Mouse (Mus musculus): Measurements from ENCODE around the gene Bax. TPM values are rescaled to one million over a fixed set of nuclear protein-coding genes. Genes with fewer than 3 reads are reported as not detected.
A peak's percentile ranks its signal among the peaks of the same experiment; 100 is the strongest.
"Not testable (repeated sequence)": the region's sequence is repeated elsewhere in the genome, so short reads cannot be mapped to it uniquely, and the experiment has no call there.

Bax gene
- polyA plus RNA-seq, 1 experiment = not detected

GRCm38 (mm10) chr7:45475291-45475969, 8.7 kb upstream of the Bax start:
- Histone ChIP-seq H3K4me3 (ENCODE audit: insufficient read depth, low read depth, low read length) (peak overlapping the region; percentile 34), H3K4me1 (ENCODE audit: control insufficient read depth, insufficient read depth, low read length) (peaks cover 5% of the 10 kb centered on the region; the same call in 1 of the 2 replicates), H3K27ac (ENCODE audit: insufficient read depth, low read depth, low read length) (0 out of 2 replicates have a peak overlapping the region, but pooled peaks have one; percentile 0)
- 76% methylated on average over 16 of the region's 16 CpGs for WGBS
- TF ChIP-seq CTCF (IDR thresholded peaks at IDR 0.05; ENCODE audit: insufficient read depth, low read depth, low read length) = no peak
- no peak for TF ChIP-seq POLR2A (IDR thresholded peaks at IDR 0.05; ENCODE audit: insufficient read depth, low read depth, low read length)

DNA sequence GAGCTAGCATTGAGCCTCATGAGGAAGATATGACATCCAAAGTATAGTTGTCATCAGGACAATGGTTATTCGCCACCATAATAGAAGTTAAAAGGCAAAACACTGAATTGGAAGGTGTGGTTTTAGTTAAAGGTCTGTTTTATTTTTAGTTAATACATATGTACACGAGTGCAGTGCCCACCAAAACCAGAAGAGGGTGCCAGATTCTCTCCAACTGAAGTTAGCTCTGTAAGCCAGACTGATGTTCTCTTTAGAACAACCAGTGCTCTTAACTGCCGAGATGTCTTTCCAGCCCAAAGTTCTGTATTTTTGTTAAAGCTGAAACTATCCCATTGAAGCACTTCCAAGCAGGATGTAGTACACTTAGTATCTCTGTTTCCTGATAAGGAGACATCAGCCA, 4.2 kb upstream of the Bax start:
- Histone ChIP-seq H3K4me3 (ENCODE audit: insufficient read depth, low read depth, low read length) (no peak overlapping the region), H3K27ac (ENCODE audit: insufficient read depth, low read depth, low read length) (no peak overlapping the region), H3K4me1 (ENCODE audit: control insufficient read depth, insufficient read depth, low read length) (peaks cover 8% of the 10 kb centered on the region)
- WGBS = under 1% methylated on average over 3 of the region's 3 CpGs
- TF ChIP-seq CTCF (IDR thresholded peaks at IDR 0.05; ENCODE audit: insufficient read depth, low read depth, low read length) = no peak
- TF ChIP-seq POLR2A (IDR thresholded peaks at IDR 0.05; ENCODE audit: insufficient read depth, low read depth, low read length) = no peak

DNA sequence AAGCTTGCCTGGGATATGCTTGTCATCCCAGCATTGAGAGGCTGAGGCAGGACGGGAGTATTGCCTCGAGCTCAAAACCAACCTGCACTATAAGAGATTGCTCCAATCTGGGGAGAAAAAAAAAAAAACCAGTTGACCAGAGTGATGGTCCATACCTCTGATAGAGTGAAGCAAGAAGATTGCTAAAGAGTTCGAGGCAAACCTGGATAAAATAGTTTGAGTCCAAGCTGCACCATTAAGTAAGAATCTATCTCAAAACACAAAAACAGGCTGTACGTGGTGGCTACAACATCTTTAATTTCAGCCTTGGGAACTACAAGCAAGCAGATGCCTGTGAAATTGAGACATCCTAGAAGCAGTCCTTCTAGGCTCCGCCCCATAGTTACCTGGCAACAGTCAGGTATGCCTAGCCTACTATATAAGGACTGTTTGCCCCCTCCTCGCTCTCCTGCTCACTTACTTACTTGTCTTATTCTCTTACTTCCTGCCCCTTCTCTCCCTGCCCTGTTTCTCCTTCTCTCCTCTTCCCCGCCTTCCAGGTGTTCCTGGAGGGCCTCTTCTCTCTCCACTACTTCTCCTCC, 482 bp upstream of the Bax start:
- Histone ChIP-seq H3K4me1 (ENCODE audit: control insufficient read depth, insufficient read depth, low read length) (peaks cover 14% of the 10 kb centered on the region), H3K27ac (ENCODE audit: insufficient read depth, low read depth, low read length) (0 out of 2 replicates have a peak overlapping the region, but pooled peaks have one; percentile 27), H3K4me3 (ENCODE audit: insufficient read depth, low read depth, low read length) (peak overlapping the region; percentile 75)
- 43% methylated on average over 7 of the region's 7 CpGs for WGBS
- no peak for TF ChIP-seq CTCF (IDR thresholded peaks at IDR 0.05; ENCODE audit: insufficient read depth, low read depth, low read length)
- no peak for TF ChIP-seq POLR2A (IDR thresholded peaks at IDR 0.05; ENCODE audit: insufficient read depth, low read depth, low read length)

- no peak overlapping the region for H3K27ac ChIP-seq (ENCODE audit: insufficient read depth, low read depth, low read length)
- peaks cover 20% of the 10 kb centered on the region for H3K4me1 ChIP-seq (ENCODE audit: control insufficient read depth, insufficient read depth, low read length)
- WGBS = 70% methylated on average over 9 of the region's 9 CpGs
- H3K4me3 ChIP-seq (ENCODE audit: insufficient read depth, low read depth, low read length) = peak overlapping the region; percentile 75
- TF ChIP-seq POLR2A (IDR thresholded peaks at IDR 0.05; ENCODE audit: insufficient read depth, low read depth, low read length) = no peak
- TF ChIP-seq CTCF (IDR thresholded peaks at IDR 0.05; ENCODE audit: insufficient read depth, low read depth, low read length) = no peak
These were observed 1.1 kb downstream of the Bax start for GRCm38 (mm10) chr7:45465549-45465948.

DNA sequence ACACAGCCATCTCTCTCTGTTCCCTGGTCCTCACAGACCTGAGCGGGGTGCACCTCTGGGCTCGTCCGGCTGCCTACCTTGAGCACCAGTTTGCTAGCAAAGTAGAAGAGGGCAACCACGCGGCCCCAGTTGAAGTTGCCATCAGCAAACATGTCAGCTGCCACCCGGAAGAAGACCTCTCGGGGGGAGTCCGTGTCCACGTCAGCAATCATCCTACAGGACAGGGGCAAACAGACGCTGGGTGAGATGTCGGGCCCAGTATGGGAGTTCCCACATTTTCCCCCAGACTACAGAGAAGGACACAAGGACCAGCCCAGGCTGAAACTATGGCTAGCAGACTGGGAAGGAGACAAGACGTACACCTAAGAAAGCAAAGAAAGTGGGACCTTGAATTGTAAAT, 1.6 kb downstream of the Bax start:
- WGBS = 94% methylated on average over 12 of the region's 12 CpGs
- no peak overlapping the region for H3K4me3 ChIP-seq (ENCODE audit: insufficient read depth, low read depth, low read length)
- H3K4me1 ChIP-seq (ENCODE audit: control insufficient read depth, insufficient read depth, low read length) = peaks cover 23% of the 10 kb centered on the region
- no peak for TF ChIP-seq CTCF (IDR thresholded peaks at IDR 0.05; ENCODE audit: insufficient read depth, low read depth, low read length)
- no peak for TF ChIP-seq POLR2A (IDR thresholded peaks at IDR 0.05; ENCODE audit: insufficient read depth, low read depth, low read length)
- no peak overlapping the region for H3K27ac ChIP-seq (ENCODE audit: insufficient read depth, low read depth, low read length)

DNA sequence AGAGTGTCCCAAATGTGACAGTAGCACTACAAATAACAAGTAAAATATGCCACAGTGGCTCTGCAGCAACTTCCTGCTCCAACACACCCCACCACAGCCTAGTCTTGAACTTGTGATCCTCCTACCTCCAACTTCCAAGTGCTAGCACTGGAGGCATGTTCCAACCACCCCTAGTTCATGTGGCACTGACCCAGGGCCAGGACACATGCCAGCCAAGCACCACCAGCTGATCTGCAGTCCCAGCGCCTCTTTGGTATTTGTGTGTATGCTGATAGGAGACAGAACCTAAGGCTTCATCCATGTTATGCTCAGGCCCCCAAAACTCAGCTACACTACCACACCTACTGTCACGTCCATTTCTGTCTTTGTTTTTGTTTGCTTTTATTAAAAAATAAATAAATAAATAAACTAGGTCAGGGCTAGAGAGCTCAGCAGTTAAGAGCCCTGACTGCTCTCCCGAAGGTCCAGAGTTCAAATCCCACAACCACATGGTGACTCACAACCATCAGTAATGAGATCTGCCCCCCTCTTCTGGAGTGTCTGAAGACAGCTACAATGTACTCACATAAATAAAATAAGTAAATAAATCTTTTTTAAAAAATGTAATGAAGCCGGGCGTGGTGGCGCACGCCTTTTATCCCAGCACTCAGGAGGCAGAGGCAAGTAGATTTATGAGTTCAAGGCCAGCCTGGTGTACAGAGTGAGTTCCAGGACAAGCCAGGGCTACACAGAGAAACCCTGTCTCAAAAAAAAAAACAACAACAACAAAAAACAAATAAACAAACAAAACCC, 2.5 kb downstream of the Bax start:
- Histone ChIP-seq H3K4me1 (ENCODE audit: control insufficient read depth, insufficient read depth, low read length) (peaks cover 23% of the 10 kb centered on the region), H3K27ac (ENCODE audit: insufficient read depth, low read depth, low read length) (no peak overlapping the region)
- 88% methylated on average over 7 of the region's 7 CpGs for WGBS

DNA sequence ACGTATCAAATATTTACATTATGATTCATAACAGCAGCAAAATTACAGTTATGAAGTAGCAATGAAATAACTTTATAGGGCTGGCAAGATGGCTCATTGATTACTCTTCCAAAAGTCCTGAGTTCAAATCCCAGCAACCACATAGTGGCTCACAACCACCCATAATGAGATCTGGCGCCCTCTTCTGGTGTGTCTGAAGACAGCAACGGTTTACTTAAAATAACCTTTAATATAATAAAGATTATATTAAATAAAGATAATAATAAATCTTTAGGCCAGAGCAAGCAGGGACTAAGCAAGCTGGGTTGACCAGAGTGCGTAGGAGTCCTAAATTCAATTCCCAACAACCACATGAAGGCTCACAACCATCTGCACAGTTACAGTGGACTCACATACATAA, 3.8 kb downstream of the Bax start:
- H3K27ac ChIP-seq (ENCODE audit: insufficient read depth, low read depth, low read length); H3K4me3 ChIP-seq (ENCODE audit: insufficient read depth, low read depth, low read length): not testable (repeated sequence)
- WGBS = 78% methylated on average over 4 of the region's 4 CpGs
- H3K4me1 ChIP-seq (ENCODE audit: control insufficient read depth, insufficient read depth, low read length) = peaks cover 26% of the 10 kb centered on the region

More for the DNA sequence above, 2.5 kb downstream of the Bax start:
- no peak for TF ChIP-seq POLR2A (IDR thresholded peaks at IDR 0.05; ENCODE audit: insufficient read depth, low read depth, low read length)
- TF ChIP-seq CTCF (IDR thresholded peaks at IDR 0.05; ENCODE audit: insufficient read depth, low read depth, low read length) = no peak
- H3K4me3 ChIP-seq (ENCODE audit: insufficient read depth, low read depth, low read length) = no peak overlapping the region

GRCm38 (mm10) chr7:45462325-45462724, 4.4 kb downstream of the Bax start:
- TF ChIP-seq CTCF (IDR thresholded peaks at IDR 0.05; ENCODE audit: insufficient read depth, low read depth, low read length) (no peak), POLR2A (IDR thresholded peaks at IDR 0.05; ENCODE audit: insufficient read depth, low read depth, low read length) (no peak)
- H3K27ac ChIP-seq (ENCODE audit: insufficient read depth, low read depth, low read length) = no peak overlapping the region
- WGBS = 86% methylated on average over 4 of the region's 4 CpGs

DNA sequence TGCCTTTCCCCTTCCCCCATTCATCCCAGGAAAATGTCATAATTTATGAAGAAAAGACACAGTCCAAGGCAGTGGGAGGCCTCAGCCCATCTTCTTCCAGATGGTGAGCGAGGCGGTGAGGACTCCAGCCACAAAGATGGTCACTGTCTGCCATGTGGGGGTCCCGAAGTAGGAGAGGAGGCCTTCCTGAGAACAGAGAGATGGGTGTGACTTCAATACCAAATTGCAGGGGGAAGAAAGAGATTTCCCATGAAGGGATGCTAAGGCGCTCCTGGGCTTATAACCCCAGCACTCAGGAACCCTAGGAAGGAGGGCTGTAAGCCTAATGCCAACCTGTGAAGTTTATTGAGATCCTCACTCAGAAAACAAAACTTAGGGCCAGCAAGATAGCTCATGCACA, 4.9 kb downstream of the Bax start:
- H3K4me3 ChIP-seq (ENCODE audit: insufficient read depth, low read depth, low read length) = no peak overlapping the region
- TF ChIP-seq CTCF (IDR thresholded peaks at IDR 0.05; ENCODE audit: insufficient read depth, low read depth, low read length) (no peak), POLR2A (IDR thresholded peaks at IDR 0.05; ENCODE audit: insufficient read depth, low read depth, low read length) (no peak)
- H3K4me1 ChIP-seq (ENCODE audit: control insufficient read depth, insufficient read depth, low read length) = peaks cover 35% of the 10 kb centered on the region
- H3K27ac ChIP-seq (ENCODE audit: insufficient read depth, low read depth, low read length) = no peak overlapping the region
- 92% methylated on average over 4 of the region's 4 CpGs for WGBS

More at GRCm38 (mm10) chr7:45462325-45462724, 4.4 kb downstream of the Bax start:
- peaks cover 30% of the 10 kb centered on the region for H3K4me1 ChIP-seq (ENCODE audit: control insufficient read depth, insufficient read depth, low read length)
- no peak overlapping the region for H3K4me3 ChIP-seq (ENCODE audit: insufficient read depth, low read depth, low read length)

Measured in olfactory bulb, adult 2 months (tissue).